Mouse (Mus musculus) CH12.LX (cell line): ENCODE measurements around the gene C5ar1. TPM values are rescaled to one million over a fixed set of nuclear protein-coding genes. Genes with fewer than 3 reads are reported as not detected.

Source experiments
- DNase-seq: peaks from one replicate; pipeline ENCODE4 v3.0.0-alpha.2; 2013; ENCODE audit errors: extremely low read depth
- H3K27ac ChIP-seq: 2 replicates; pipeline ENCODE4 v1.5.1; 2012; ENCODE audit warnings: low read depth, mild to moderate bottlenecking, control low read depth, moderate library complexity; ENCODE audit not compliant: insufficient read depth
- H3K27me3 ChIP-seq: replicated peaks from 2 replicates; pipeline ENCODE3; 2012; ENCODE audit warnings: inconsistent platforms
- H3K36me3 ChIP-seq, 2 experiments: replicated peaks in 1 of 2; 2 replicates each; pipeline versions ENCODE3 to v1.6.1; 2012; ENCODE audit warnings: inconsistent platforms in 1 of 2, low read length in 1 of 2, mild to moderate bottlenecking in 1 of 2, mixed read lengths in 1 of 2, moderate library complexity in 1 of 2; ENCODE audit not compliant: control insufficient read depth in 1 of 2, insufficient read depth in 1 of 2
- H3K4me1 ChIP-seq, 2 experiments: 2 replicates each; pipeline ENCODE4 v1.6.1; 2012; ENCODE audit warnings: inconsistent platforms in 1 of 2, moderate library complexity in 1 of 2; ENCODE audit not compliant: insufficient read depth in 2 of 2, control insufficient read depth in 1 of 2
- H3K4me2 ChIP-seq: 2 replicates; pipeline ENCODE4 v1.6.1; 2012; ENCODE audit warnings: low read depth, mild to moderate bottlenecking, control low read depth; ENCODE audit not compliant: poor library complexity, insufficient read depth, severe bottlenecking
- H3K4me3 ChIP-seq, 3 experiments: fragments of 150-350 bp in 1 of 3; sonication (generic) in 1 of 3; replicated peaks in 1 of 3; 2 replicates each; pipeline versions ENCODE3 to v1.5.1; 2011 to 2012; ENCODE audit warnings: low read depth in 2 of 3, low read length in 2 of 3, mild to moderate bottlenecking in 2 of 3, moderate library complexity in 2 of 3, control low read depth in 1 of 3, improper control_type of control experiment in 1 of 3, inconsistent platforms in 1 of 3, mixed read lengths in 1 of 3; ENCODE audit not compliant: poor library complexity in 1 of 3
- H3K79me2 ChIP-seq: replicated peaks from 2 replicates; pipeline ENCODE4 v1.6.1; 2012; ENCODE audit warnings: mild to moderate bottlenecking, moderate library complexity; ENCODE audit not compliant: control insufficient read depth, poor library complexity, insufficient read depth, severe bottlenecking; ENCODE audit errors: extremely low read depth
- H3K9ac ChIP-seq: 2 replicates; pipeline ENCODE4 v1.6.1; 2012; ENCODE audit warnings: low read depth, mild to moderate bottlenecking, control low read depth, moderate library complexity; ENCODE audit not compliant: insufficient read depth
- H3K9me3 ChIP-seq: replicated peaks from 2 replicates; pipeline ENCODE3; 2012; ENCODE audit warnings: low read length, inconsistent platforms, mixed read lengths
- BHLHE40 ChIP-seq: IDR thresholded peaks from 2 replicates; pipeline ENCODE4 v1.6.1; 2011; ENCODE audit warnings: mild to moderate bottlenecking, low read depth, low read length, improper control_type of control experiment
- CHD1 ChIP-seq: IDR thresholded peaks from 2 replicates; pipeline ENCODE4 v1.6.1; 2012; ENCODE audit warnings: low read depth, low read length, improper control_type of control experiment, inconsistent platforms
- CHD2 ChIP-seq: IDR thresholded peaks from 2 replicates; pipeline ENCODE4 v1.6.1; 2011; ENCODE audit warnings: low read length, improper control_type of control experiment
- CTCF ChIP-seq, 2 experiments: IDR thresholded peaks in 1 of 2; conservative IDR thresholded peaks in 1 of 2; 2 replicates each; pipeline ENCODE4 v1.5.1; 2011 to 2012; ENCODE audit warnings: low read depth in 2 of 2, low read length in 2 of 2, improper control_type of control experiment in 1 of 2, inconsistent platforms in 1 of 2, mild to moderate bottlenecking in 1 of 2, moderate library complexity in 1 of 2
- E2F4 ChIP-seq: IDR thresholded peaks from 2 replicates; pipeline ENCODE4 v1.6.1; 2011; ENCODE audit warnings: low read depth, low read length, improper control_type of control experiment; ENCODE audit not compliant: insufficient replicate concordance
- ELF1 ChIP-seq: IDR thresholded peaks from 2 replicates; pipeline ENCODE4 v1.6.1; 2014; ENCODE audit warnings: low read depth, mild to moderate bottlenecking, inconsistent platforms, low read length, improper control_type of control experiment
- EP300 ChIP-seq: IDR thresholded peaks from 2 replicates; pipeline ENCODE4 v1.6.1; 2011; ENCODE audit warnings: low read length, improper control_type of control experiment
- ETS1 ChIP-seq: conservative IDR thresholded peaks from 2 replicates; pipeline ENCODE4 v1.6.1; 2012; ENCODE audit warnings: low read depth, mild to moderate bottlenecking, inconsistent platforms, low read length, improper control_type of control experiment, moderate library complexity
- GABPA ChIP-seq: IDR thresholded peaks from 2 replicates; pipeline ENCODE4 v1.6.1; 2012; ENCODE audit warnings: low read depth, low read length, improper control_type of control experiment, inconsistent platforms; ENCODE audit not compliant: insufficient replicate concordance
- HCFC1 ChIP-seq: IDR thresholded peaks from 2 replicates; pipeline ENCODE4 v1.6.1; 2012; ENCODE audit warnings: low read depth, mild to moderate bottlenecking, inconsistent platforms, low read length, improper control_type of control experiment
- JUN ChIP-seq: IDR thresholded peaks from 2 replicates; pipeline ENCODE4 v1.6.1; 2011; ENCODE audit warnings: low read depth, mild to moderate bottlenecking, low read length, improper control_type of control experiment, moderate library complexity; ENCODE audit not compliant: insufficient read depth
- JUND ChIP-seq: conservative IDR thresholded peaks from 2 replicates; pipeline ENCODE4 v1.6.1; 2011; ENCODE audit warnings: low read depth, low read length, improper control_type of control experiment
- KAT2A ChIP-seq: IDR thresholded peaks from 2 replicates; pipeline ENCODE4 v1.6.1; 2012; ENCODE audit warnings: low read length, improper control_type of control experiment, inconsistent platforms; ENCODE audit not compliant: insufficient replicate concordance
- MAFK ChIP-seq: IDR thresholded peaks from 2 replicates; pipeline ENCODE4 v1.6.1; 2011; ENCODE audit warnings: low read length, improper control_type of control experiment; ENCODE audit not compliant: insufficient replicate concordance
- MAX ChIP-seq: IDR thresholded peaks from 2 replicates; pipeline ENCODE4 v1.6.1; 2011; ENCODE audit warnings: low read length, improper control_type of control experiment
- MAZ ChIP-seq: IDR thresholded peaks from 2 replicates; pipeline ENCODE4 v1.6.1; 2012; ENCODE audit warnings: low read depth, mild to moderate bottlenecking, inconsistent platforms, low read length, improper control_type of control experiment, moderate library complexity
- MEF2A ChIP-seq: IDR thresholded peaks from 2 replicates; pipeline ENCODE4 v1.6.1; 2014; ENCODE audit warnings: low read depth, mild to moderate bottlenecking, inconsistent platforms, low read length, improper control_type of control experiment, borderline replicate concordance
- MXI1 ChIP-seq: IDR thresholded peaks from 2 replicates; pipeline ENCODE4 v1.6.1; 2011; ENCODE audit warnings: mild to moderate bottlenecking, low read depth, low read length, improper control_type of control experiment
- MYC ChIP-seq: IDR thresholded peaks from 2 replicates; pipeline ENCODE4 v1.6.1; 2011; ENCODE audit warnings: low read depth, mild to moderate bottlenecking, improper control_type of control experiment, low read length
- NELFE ChIP-seq: IDR thresholded peaks from 2 replicates; pipeline ENCODE4 v1.6.1; 2011; ENCODE audit warnings: low read depth, low read length, improper control_type of control experiment
- NRF1 ChIP-seq: IDR thresholded peaks from 2 replicates; pipeline ENCODE4 v1.6.1; 2014; ENCODE audit warnings: low read depth, mild to moderate bottlenecking, inconsistent platforms, low read length, improper control_type of control experiment, moderate library complexity
- PAX5 ChIP-seq: IDR thresholded peaks from 2 replicates; pipeline ENCODE4 v1.6.1; 2012; ENCODE audit warnings: low read length, inconsistent platforms, mixed read lengths
- POLR2A ChIP-seq: IDR thresholded peaks from 2 replicates; pipeline ENCODE4 v1.6.1; 2011; ENCODE audit warnings: low read depth, mild to moderate bottlenecking, improper control_type of control experiment, low read length
- POLR2AphosphoS2 ChIP-seq: IDR thresholded peaks from 2 replicates; pipeline ENCODE4 v1.6.1; 2011; ENCODE audit warnings: low read depth, low read length, improper control_type of control experiment
- RAD21 ChIP-seq: IDR thresholded peaks from 2 replicates; pipeline ENCODE4 v1.6.1; 2011; ENCODE audit warnings: low read depth, mild to moderate bottlenecking, low read length, improper control_type of control experiment, moderate library complexity
- RCOR1 ChIP-seq: conservative IDR thresholded peaks from 2 replicates; pipeline ENCODE4 v1.6.1; 2012; ENCODE audit warnings: low read depth, mild to moderate bottlenecking, inconsistent platforms, low read length, improper control_type of control experiment
- TBP ChIP-seq: conservative IDR thresholded peaks from 2 replicates; pipeline ENCODE4 v1.6.1; 2011; ENCODE audit warnings: low read depth, low read length, improper control_type of control experiment
- TCF12 ChIP-seq: IDR thresholded peaks from 2 replicates; pipeline ENCODE4 v1.6.1; 2014; ENCODE audit warnings: low read depth, mild to moderate bottlenecking, inconsistent platforms, low read length, improper control_type of control experiment
- UBTF ChIP-seq: IDR thresholded peaks from 2 replicates; pipeline ENCODE4 v1.6.1; 2012; ENCODE audit warnings: low read depth, mild to moderate bottlenecking, inconsistent platforms, low read length, improper control_type of control experiment, moderate library complexity
- USF2 ChIP-seq: conservative IDR thresholded peaks from 2 replicates; pipeline ENCODE4 v1.6.1; 2011; ENCODE audit warnings: low read depth, low read length, improper control_type of control experiment
- ZKSCAN1 ChIP-seq: IDR thresholded peaks from 2 replicates; pipeline ENCODE4 v1.6.1; 2012; ENCODE audit warnings: low read depth, inconsistent platforms, low read length, improper control_type of control experiment, borderline replicate concordance
- ZMIZ1 ChIP-seq: IDR thresholded peaks from 2 replicates; pipeline ENCODE4 v1.6.1; 2012; ENCODE audit warnings: low read depth, mild to moderate bottlenecking, inconsistent platforms, low read length, improper control_type of control experiment
- dilution Hi-C: fragments of 300-500 bp; cut with MboI; formaldehyde crosslinking; loops from 2 replicates; pipeline ENCODE4 v1.14.3; 2020; ENCODE audit warnings: low sequenced_read_pairs; ENCODE audit not compliant: extremely low pct_unique_long_range_greater_than_20kb, extremely low pct_ligation_motif_present
- in situ Hi-C: fragments of 300-500 bp; cut with MboI; formaldehyde crosslinking; loops from 3 replicates; pipeline ENCODE4 v1.14.3; 2019; ENCODE audit warnings: low sequenced_read_pairs, low pct_ligation_motif_present, low pct_unique_long_range_greater_than_20kb, mixed read lengths
- polyA plus RNA-seq: library from polyadenylated mRNA; unstranded; fragments of >175 nt; gene quantifications from 2 replicates; pipeline ENCODE4 v1.2.1, GENCODE M21; 2012; ENCODE audit warnings: low read depth; ENCODE audit not compliant: insufficient read length
- total RNA-seq, 2 experiments: library from RNA; depleted of rRNA; stranded (reverse); fragments of 300-350 nt in 1 of 2; fragments of >200 nt in 1 of 2; gene quantifications; 2 replicates each; pipeline ENCODE4 v1.2.3; 2012 to 2014

The C5ar1 gene
- total and polyA plus RNA-seq, 3 experiments = not detected

GRCm38 (mm10) chr7:16229869-16230268 lies 29.5 kb downstream of the C5ar1 start:
- no peak overlapping the region for H3K27ac ChIP-seq

GRCm38 (mm10) chr7:16221582-16222272 lies 37.6 kb downstream of the C5ar1 start, which contains the start of gene Dhx34:
TSS of gene Dhx34 (minus strand) at chr7:16222037.
- Histone ChIP-seq H3K4me3 (peak within 1 kb of the TSS; percentile 66 to 76 (median 75)), H3K27ac (no peak within 1 kb of the TSS), H3K36me3 (peaks cover 11 to 29% of the 10 kb centered on the region in 2 experiments), H3K4me1 (peaks cover 0 to 26% of the 10 kb centered on the region in 2 experiments; a peak in 3 of 4 replicates), H3K4me2 (peak within 1 kb of the TSS; percentile 80), H3K9me3 (no peaks in the 10 kb centered on the region), H3K27me3 (no peaks in the 10 kb centered on the region), H3K79me2 (peaks cover 9% of the 10 kb centered on the region), H3K9ac (peak within 1 kb of the TSS; percentile 88)
- DNase-seq = peak; percentile 98
- dilution Hi-C loops = no loop called here
- in situ Hi-C loops = no loop called here
- TF ChIP-seq KAT2A (0 out of 2 replicates have a peak, but pooled peaks have one; percentile 63), PAX5 (no peak), CTCF (conservative IDR thresholded peaks at IDR 0.05 in 1 of 2, IDR thresholded peaks at IDR 0.05 in 1 of 2; ENCODE audit: low read depth in 2 of 2, low read length in 2 of 2) (peak in 1 of 2 experiments; percentile 83; a peak in 2 of 4 replicates), NELFE (no peak; the same call in 1 of the 2 replicates), BHLHE40 (peak; percentile 59), USF2 (no peak), NRF1 (peak; percentile 100), MYC (no peak), HCFC1 (peak; percentile 80), RAD21 (peak; percentile 62), ZKSCAN1 (no peak), MXI1 (peak; percentile 78), MEF2A (peak; percentile 83), CHD2 (no peak), ZMIZ1 (peak; percentile 45; the same call in 1 of the 2 replicates), POLR2AphosphoS2 (no peak), UBTF (no peak), TCF12 (peak; percentile 75), E2F4 (no peak), MAX (peak; percentile 82), EP300 (no peak), JUN (no peak), CHD1 (no peak), TBP (0 out of 2 replicates have a peak, but pooled peaks have one; percentile 28), MAZ (no peak; the same call in 1 of the 2 replicates), JUND (no peak)

More at GRCm38 (mm10) chr7:16229869-16230268, 29.5 kb downstream of the C5ar1 start:
- no peak overlapping the region for H3K9ac ChIP-seq
- H3K4me3 ChIP-seq = no peak overlapping the region
- no peaks in the 10 kb centered on the region for H3K36me3 ChIP-seq
- DNase-seq = no peak
- no peaks in the 10 kb centered on the region for H3K79me2 ChIP-seq
- no peaks in the 10 kb centered on the region for H3K27me3 ChIP-seq
- dilution Hi-C loops = no loop called here
- in situ Hi-C loops = no loop called here
- peaks cover 0 to 28% of the 10 kb centered on the region in 2 experiments; a peak in 2 of 4 replicates for H3K4me1 ChIP-seq
- TF ChIP-seq ZKSCAN1 (no peak), RCOR1 (no peak), MXI1 (no peak), TCF12 (no peak), UBTF (no peak), CHD1 (no peak), MAFK (no peak), ETS1 (no peak), PAX5 (no peak), POLR2A (no peak), ELF1 (no peak), TBP (no peak), GABPA (no peak), E2F4 (no peak), POLR2AphosphoS2 (no peak)
- TF ChIP-seq, all 38 proteins: peak for 0
- no peak overlapping the region for H3K4me2 ChIP-seq
- peaks cover 18% of the 10 kb centered on the region for H3K9me3 ChIP-seq
